Mouse (Mus musculus) midbrain, embryonic 16.5 days (tissue): ENCODE results near the gene Tulp4. TPM values are rescaled to one million over a fixed set of nuclear protein-coding genes. Genes with fewer than 3 reads are reported as not detected.

Experiments
- ATAC-seq: fragments of 200-750 bp; cut with Nextera tagmentation; 2 replicates; pipeline ENCODE4 v1.8.0; 2017; ENCODE audit warnings: moderate TSS enrichment
- H3K27ac ChIP-seq: fragments of 300-500 bp; sonication (generic); 2 replicates; pipeline ENCODE4 v1.5.1; 2014; ENCODE audit warnings: mild to moderate bottlenecking, low read length, mixed read lengths
- H3K27me3 ChIP-seq: fragments of 300-500 bp; sonication (generic); 2 replicates; pipeline ENCODE4 v1.6.1; 2014; ENCODE audit warnings: low read depth, low read length, mixed read lengths; ENCODE audit not compliant: control insufficient read depth, insufficient read depth
- H3K36me3 ChIP-seq: fragments of 300-500 bp; sonication (generic); 2 replicates; pipeline ENCODE4 v1.6.1; 2014; ENCODE audit warnings: mild to moderate bottlenecking, low read length, moderate library complexity, mixed read lengths; ENCODE audit not compliant: control insufficient read depth, insufficient read depth
- H3K4me1 ChIP-seq: fragments of 300-500 bp; sonication (generic); 2 replicates; pipeline ENCODE4 v1.6.1; 2014; ENCODE audit warnings: mild to moderate bottlenecking, low read length, mixed read lengths; ENCODE audit not compliant: control insufficient read depth, insufficient read depth
- H3K4me2 ChIP-seq: fragments of 300-500 bp; sonication (generic); 2 replicates; pipeline ENCODE4 v1.6.1; 2014; ENCODE audit warnings: mild to moderate bottlenecking, low read length, mixed read lengths
- H3K4me3 ChIP-seq: fragments of 300-500 bp; sonication (generic); 2 replicates; pipeline ENCODE4 v1.5.1; 2014; ENCODE audit warnings: low read depth, mild to moderate bottlenecking, low read length, moderate library complexity, mixed read lengths
- H3K9ac ChIP-seq: fragments of 300-500 bp; sonication (generic); 2 replicates; pipeline ENCODE4 v1.6.1; 2014; ENCODE audit warnings: low read depth, low read length, mixed read lengths
- H3K9me3 ChIP-seq: fragments of 300-500 bp; sonication (generic); replicated peaks from 2 replicates; pipeline ENCODE4 v1.6.1; 2014; ENCODE audit warnings: mild to moderate bottlenecking, low read length, mixed read lengths; ENCODE audit not compliant: control insufficient read depth, poor library complexity, severe bottlenecking
- WGBS: fragments of 180-500 bp; shearing (Covaris S2); extraction: QIAGEN DNeasy Blood & Tissue Kit; methylation state at CpG from one replicate; pipeline ENCODE4 v1.1.7; 2014; 5-methylcytosine and 5-hydroxymethylcytosine counted together
- polyA plus RNA-seq: library from polyadenylated mRNA; unstranded; fragments of >200 nt; fragmentation: Nextera tagmentation; extraction: Ambion mirVana; gene quantifications from 2 replicates; pipeline ENCODE4 v1.2.1, GENCODE M21; 2015

Tulp4 gene
- polyA plus RNA-seq, 1 experiment from 2014 or later: 115 TPM

- no peak for ATAC-seq
- no peak overlapping the region for H3K9ac ChIP-seq
- no peak overlapping the region for H3K4me3 ChIP-seq
- no peak overlapping the region for H3K27ac ChIP-seq
- H3K27me3 ChIP-seq: no peaks in the 10 kb centered on the region
- WGBS: 90% methylated on average over 1 of the region's 1 CpGs
- no peaks in the 10 kb centered on the region for H3K36me3 ChIP-seq
- H3K4me2 ChIP-seq: no peak overlapping the region
- H3K4me1 ChIP-seq: peaks cover 8% of the 10 kb centered on the region
- no peaks in the 10 kb centered on the region for H3K9me3 ChIP-seq
Measured at GRCm38 (mm10) chr17:6162761-6163160, 56.5 kb downstream of the Tulp4 start.

- 76% methylated on average over 4 of the region's 4 CpGs for WGBS
- Histone ChIP-seq H3K4me3 (no peak overlapping the region), H3K4me1 (peaks cover 8% of the 10 kb centered on the region), H3K9ac (no peak overlapping the region), H3K9me3 (no peaks in the 10 kb centered on the region), H3K27ac (no peak overlapping the region), H3K4me2 (no peak overlapping the region), H3K27me3 (no peaks in the 10 kb centered on the region), H3K36me3 (no peaks in the 10 kb centered on the region)
- no peak for ATAC-seq
Measured at GRCm38 (mm10) chr17:6164911-6165310, 58.7 kb downstream of the Tulp4 start.

- no peak overlapping the region for H3K27ac ChIP-seq
- no peak overlapping the region for H3K4me3 ChIP-seq
- peaks cover 3% of the 10 kb centered on the region for H3K4me1 ChIP-seq
- 84% methylated on average over 7 of the region's 7 CpGs for WGBS
- H3K4me2 ChIP-seq: no peak overlapping the region
- no peak for ATAC-seq
- H3K9me3 ChIP-seq: no peaks in the 10 kb centered on the region
- peaks cover 6% of the 10 kb centered on the region; the same call in 1 of the 2 replicates for H3K36me3 ChIP-seq
- no peaks in the 10 kb centered on the region for H3K27me3 ChIP-seq
- no peak overlapping the region for H3K9ac ChIP-seq
Measured at GRCm38 (mm10) chr17:6172440-6172839, 66.2 kb downstream of the Tulp4 start.

DNA sequence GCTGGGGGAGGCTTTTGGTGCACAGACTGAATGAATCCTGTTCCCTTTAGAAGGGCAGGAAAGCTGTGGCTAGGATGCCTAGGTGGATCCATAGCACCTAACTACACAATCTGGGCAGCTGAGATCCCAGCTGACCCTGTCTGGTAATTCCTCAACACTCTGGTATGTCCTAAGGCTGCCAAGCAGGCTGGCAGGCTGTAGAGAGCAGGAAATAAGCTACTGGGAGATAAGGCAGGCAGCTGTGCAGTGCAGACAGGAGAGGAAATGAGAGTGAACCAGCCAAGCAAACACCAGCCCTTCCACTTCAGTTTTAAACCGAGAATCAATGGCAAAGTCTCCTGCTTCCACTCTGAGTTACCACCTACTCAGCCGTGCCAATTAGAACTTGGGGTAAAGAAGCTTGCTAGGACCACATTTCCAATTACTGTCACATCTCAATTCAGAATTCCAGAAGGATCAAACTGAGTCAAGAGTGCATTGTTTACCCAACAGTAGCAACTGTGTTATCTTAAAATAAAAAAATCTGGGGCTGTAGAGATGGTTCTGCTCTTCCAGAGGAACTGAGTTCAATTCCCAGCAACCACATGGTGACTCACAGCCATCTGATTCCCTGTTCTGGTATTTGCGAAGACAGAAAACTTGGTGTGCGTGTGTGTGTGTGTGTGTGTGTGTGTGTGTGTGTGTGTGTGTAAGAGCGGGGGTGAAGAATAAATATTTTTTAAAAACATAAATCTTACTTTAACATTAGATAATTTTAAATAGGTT is 66.9 kb downstream of the Tulp4 start:
- Histone ChIP-seq H3K9ac (no peak overlapping the region), H3K4me3 (no peak overlapping the region), H3K4me1 (peaks cover 3% of the 10 kb centered on the region), H3K9me3 (no peaks in the 10 kb centered on the region), H3K4me2 (no peak overlapping the region), H3K36me3 (peaks cover 11% of the 10 kb centered on the region; the same call in 1 of the 2 replicates), H3K27me3 (no peaks in the 10 kb centered on the region), H3K27ac (no peak overlapping the region)
- no peak for ATAC-seq
- 70% methylated on average over 5 of the region's 5 CpGs for WGBS

GRCm38 (mm10) chr17:6174574-6174973 is 68.3 kb downstream of the Tulp4 start:
- Histone ChIP-seq H3K36me3 (peaks cover 13% of the 10 kb centered on the region; the same call in 1 of the 2 replicates), H3K9ac (no peak overlapping the region), H3K9me3 (no peaks in the 10 kb centered on the region), H3K4me1 (peaks cover 3% of the 10 kb centered on the region), H3K27ac (no peak overlapping the region), H3K4me3 (no peak overlapping the region), H3K4me2 (no peak overlapping the region), H3K27me3 (no peaks in the 10 kb centered on the region)
- no peak for ATAC-seq
- WGBS: 86% methylated on average over 1 of the region's 1 CpGs

DNA sequence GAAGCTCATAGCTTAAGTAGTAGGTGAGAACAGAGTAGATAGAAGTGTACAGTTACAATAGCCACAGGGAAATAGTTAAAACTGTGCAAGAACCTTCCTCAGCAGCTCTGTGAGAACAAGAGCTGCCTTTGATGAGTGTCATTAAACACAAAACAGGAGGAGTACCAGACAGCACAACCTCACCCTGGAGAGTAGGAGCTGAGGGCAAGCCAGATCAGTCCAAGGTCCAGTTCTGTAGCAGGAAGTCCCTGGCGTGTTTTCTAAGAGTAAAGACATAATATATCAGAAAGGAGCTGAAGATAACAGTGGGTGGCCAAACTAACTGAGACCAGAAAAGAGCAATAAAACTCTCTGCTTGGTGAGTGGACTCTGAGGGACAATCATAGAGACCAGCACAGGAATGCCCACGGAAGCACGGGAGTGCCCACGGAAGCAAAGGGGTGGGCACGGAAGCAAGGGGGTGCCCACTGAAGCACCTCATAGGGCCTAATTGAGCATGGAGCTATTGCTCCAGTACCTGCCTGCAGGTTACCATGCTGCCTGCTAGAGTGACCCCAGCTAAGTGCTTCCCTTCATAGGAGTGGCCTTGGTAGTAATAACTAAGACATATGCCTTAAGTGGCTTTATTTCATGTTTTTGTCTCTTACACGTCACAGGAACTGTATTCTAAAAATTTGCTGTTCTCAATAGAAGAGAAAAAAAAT is 72.5 kb downstream of the Tulp4 start:
- Histone ChIP-seq H3K4me3 (no peak overlapping the region), H3K27me3 (no peaks in the 10 kb centered on the region), H3K4me1 (no peaks in the 10 kb centered on the region), H3K36me3 (peaks cover 18% of the 10 kb centered on the region; the same call in 1 of the 2 replicates), H3K9ac (no peak overlapping the region), H3K27ac (no peak overlapping the region), H3K4me2 (no peak overlapping the region), H3K9me3 (no peaks in the 10 kb centered on the region)
- ATAC-seq: no peak
- 88% methylated on average over 6 of the region's 6 CpGs for WGBS

DNA sequence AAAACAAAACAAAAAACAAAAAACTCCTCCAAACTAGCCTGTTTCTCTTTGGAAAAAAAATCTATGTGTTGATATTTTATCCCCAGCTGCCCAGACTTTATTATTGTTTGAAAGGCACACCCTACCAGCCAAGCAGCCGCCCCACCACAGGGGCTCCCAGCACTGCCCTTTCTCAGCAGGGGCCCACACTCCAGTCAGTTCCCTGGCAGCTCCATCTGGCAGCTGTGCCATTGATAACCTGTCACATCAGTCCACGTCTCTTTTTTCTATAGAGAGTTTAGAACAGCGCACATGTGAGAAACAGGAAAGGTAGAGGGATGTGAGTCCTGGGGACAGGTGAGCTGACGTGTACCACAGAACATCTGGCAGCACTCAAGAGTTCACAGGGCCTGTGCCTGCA is 73.2 kb downstream of the Tulp4 start:
- no peak for ATAC-seq
- H3K4me2 ChIP-seq: no peak overlapping the region
- H3K4me1 ChIP-seq: no peaks in the 10 kb centered on the region
- H3K27ac ChIP-seq: no peak overlapping the region
- no peak overlapping the region for H3K4me3 ChIP-seq
- H3K9me3 ChIP-seq: no peaks in the 10 kb centered on the region
- H3K36me3 ChIP-seq: peaks cover 18% of the 10 kb centered on the region; the same call in 1 of the 2 replicates
- no peaks in the 10 kb centered on the region for H3K27me3 ChIP-seq
- WGBS: 29% methylated on average over 4 of the region's 4 CpGs
- no peak overlapping the region for H3K9ac ChIP-seq

- Histone ChIP-seq H3K4me2 (no peak overlapping the region), H3K9ac (no peak overlapping the region), H3K27ac (no peak overlapping the region), H3K36me3 (peaks cover 18% of the 10 kb centered on the region; the same call in 1 of the 2 replicates), H3K4me3 (no peak overlapping the region), H3K9me3 (no peaks in the 10 kb centered on the region), H3K27me3 (no peaks in the 10 kb centered on the region), H3K4me1 (no peaks in the 10 kb centered on the region)
- WGBS: 81% methylated on average over 3 of the region's 3 CpGs
- ATAC-seq: no peak
Measured at GRCm38 (mm10) chr17:6180421-6180820, 74.2 kb downstream of the Tulp4 start.

DNA sequence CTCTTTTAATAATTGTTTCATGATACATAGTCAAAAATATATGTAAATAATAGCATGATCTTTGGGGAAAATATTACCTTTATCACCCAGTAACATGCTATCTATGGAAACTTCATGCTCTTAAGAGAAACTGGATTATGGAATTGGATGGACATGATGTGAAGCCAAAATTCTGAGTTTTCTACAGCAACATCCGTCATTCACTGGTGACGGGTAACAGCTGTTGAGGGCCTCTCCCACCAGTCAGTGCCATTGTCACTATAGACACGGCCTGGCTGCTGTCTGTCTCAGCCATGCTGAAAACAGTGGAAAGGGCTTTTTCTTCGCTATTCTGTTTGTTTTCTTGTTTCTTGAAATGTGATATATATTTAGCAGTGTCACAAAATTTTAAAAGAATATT is 76.5 kb downstream of the Tulp4 start:
- 68% methylated on average over 4 of the region's 4 CpGs for WGBS
- Histone ChIP-seq H3K36me3 (peaks cover 26% of the 10 kb centered on the region), H3K9me3 (no peaks in the 10 kb centered on the region), H3K4me1 (no peaks in the 10 kb centered on the region), H3K4me2 (no peak overlapping the region), H3K9ac (no peak overlapping the region), H3K4me3 (no peak overlapping the region), H3K27me3 (no peaks in the 10 kb centered on the region), H3K27ac (no peak overlapping the region)
- ATAC-seq: no peak
